Mouse (Mus musculus): ENCODE data around the gene Slc6a19.

Gene Slc6a19

DNA sequence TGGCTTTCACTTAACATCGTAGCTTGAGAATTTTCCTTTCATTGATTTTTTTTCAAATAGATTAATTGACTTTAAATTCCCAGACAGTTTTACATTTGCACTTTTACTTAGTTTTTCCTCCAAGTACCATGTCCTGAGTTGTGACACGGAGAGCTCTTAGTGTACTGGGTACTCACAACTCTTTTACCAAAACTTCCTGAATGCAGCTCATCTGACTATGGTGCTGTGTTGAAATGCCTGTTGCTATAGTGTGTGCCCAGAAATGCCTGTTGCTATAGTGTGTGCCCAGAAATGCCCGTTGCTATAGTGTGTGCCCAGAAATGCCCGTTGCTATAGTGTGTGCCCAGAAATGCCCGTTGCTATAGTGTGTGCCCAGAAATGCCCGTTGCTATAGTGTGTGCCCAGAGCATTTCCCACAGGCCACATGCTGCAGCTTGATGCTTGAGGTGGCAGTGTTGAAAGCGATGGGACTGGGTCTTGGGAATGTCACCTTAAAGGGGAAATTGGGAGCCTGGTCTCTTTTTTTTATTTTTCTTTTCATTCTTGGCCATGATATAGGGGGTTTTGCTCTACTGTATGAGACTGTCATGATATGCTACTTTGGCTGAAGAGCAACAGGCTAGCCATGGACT, at the start of gene Slc6a19:
Gene Slc6a19, minus strand, starts transcription at position 172 of the 632 bp plus-strand sequence.
- no peak for DNase-seq (ENCODE audit: low read depth, low spot score)

DNA sequence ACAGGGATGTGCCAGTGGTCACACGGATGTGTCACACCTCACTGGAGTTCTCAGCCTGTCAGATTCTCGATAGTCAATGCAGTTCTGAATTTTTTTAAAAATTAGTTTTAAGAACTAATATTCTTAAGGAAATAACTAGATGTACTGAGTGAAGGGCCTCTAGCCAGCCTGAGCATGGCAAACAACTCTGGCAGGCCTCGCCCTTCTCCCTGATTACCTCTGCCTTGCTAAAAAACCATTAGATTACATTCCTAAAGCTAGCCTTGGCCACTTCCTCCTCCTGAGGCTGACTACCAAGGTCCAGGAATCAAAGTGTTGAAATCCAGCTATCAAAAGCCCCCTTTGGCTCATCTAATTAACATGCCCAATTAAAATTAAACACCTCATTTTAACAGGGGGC, 46.6 kb upstream of the Slc6a19 start:
- no peak for DNase-seq (ENCODE audit: low read depth, low spot score)

DNA sequence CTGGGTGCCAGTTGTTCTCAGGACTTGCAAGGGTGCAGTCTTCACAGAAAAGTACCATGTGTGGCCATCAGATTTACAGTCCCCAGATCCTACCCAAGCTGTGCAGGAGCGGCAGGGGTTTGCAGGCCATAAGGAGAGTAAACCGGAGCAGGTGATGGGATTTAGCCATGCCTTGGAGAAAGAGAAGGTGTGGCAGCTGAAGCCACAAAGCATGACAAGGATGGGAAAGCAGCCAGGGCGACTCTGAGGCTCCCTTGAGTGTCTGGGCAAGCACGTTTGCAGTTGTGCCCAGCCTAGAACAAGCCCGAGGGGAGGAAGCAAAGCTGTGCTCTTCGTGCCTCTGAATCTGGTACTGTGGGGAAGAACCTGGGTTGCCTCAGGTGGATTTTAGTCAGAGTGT, 45.8 kb upstream of the Slc6a19 start:
- no peak for DNase-seq (ENCODE audit: low read depth, low spot score)

GRCm38 (mm10) chr13:73748663-73749440, 44.2 kb upstream of the Slc6a19 start:
- DNase-seq (ENCODE audit: low read depth, low spot score): peak; percentile 58

- DNase-seq (ENCODE audit: low read depth, low spot score): no peak
Measured at GRCm38 (mm10) chr13:73743662-73744061, 39.0 kb upstream of the Slc6a19 start.

- peak; percentile 64 for DNase-seq (ENCODE audit: low read depth, low spot score)
Measured at GRCm38 (mm10) chr13:73742944-73743343, 38.3 kb upstream of the Slc6a19 start.

DNA sequence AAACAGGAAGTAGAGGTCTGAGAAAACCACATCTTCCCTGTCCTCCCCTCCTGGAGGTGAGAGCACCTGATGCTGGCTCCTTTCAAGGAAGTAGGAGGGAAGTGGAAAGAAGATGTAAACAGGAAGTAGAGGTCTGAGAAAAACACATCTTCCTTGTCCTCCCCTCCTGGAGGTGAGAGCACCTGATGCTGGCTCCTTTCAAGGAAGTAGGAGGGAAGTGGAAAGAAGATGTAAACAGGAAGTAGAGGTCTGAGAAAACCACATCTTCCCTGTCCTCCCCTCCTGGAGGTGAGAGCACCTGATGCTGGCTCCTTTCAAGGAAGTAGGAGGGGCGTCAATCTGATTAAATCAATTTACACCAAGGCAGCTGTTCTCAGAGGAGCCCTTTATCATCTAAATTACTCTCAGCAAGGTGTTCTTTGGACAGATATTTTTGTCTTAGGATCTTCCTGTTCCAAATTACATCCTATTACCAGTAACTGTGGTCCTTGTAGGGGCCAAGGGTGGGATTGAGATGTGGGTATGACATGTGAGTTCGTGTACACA, 35.8 kb upstream of the Slc6a19 start:
- peak; percentile 20 for DNase-seq (ENCODE audit: low read depth, low spot score)

- DNase-seq (ENCODE audit: low read depth, low spot score): no peak
Measured at GRCm38 (mm10) chr13:73736943-73737342, 32.3 kb upstream of the Slc6a19 start.

- DNase-seq (ENCODE audit: low read depth, low spot score): no peak
Measured at GRCm38 (mm10) chr13:73735928-73736327, 31.3 kb upstream of the Slc6a19 start.

DNA sequence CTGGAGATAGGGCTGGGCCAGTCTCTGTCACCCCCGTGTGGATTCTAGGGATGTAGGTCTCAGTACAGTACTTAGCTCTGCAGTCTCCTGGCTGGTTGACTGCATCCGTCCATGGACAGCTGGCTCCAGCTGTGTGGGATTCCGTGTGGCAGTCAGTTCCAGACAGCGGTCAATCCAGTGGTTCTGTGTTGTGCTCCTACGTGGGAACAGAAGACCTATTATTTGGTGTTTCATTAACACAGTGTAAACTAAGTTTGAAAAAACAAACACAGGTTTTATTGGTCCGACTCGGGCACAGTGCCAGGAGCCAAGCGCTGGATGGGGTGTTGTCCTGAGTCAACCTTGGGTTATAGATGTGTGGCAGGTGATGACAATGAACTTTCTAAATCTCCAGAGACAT, 30.6 kb upstream of the Slc6a19 start:
- no peak for DNase-seq (ENCODE audit: low read depth, low spot score)

GRCm38 (mm10) chr13:73734379-73734778, 29.7 kb upstream of the Slc6a19 start:
- no peak for DNase-seq (ENCODE audit: low read depth, low spot score)

DNA sequence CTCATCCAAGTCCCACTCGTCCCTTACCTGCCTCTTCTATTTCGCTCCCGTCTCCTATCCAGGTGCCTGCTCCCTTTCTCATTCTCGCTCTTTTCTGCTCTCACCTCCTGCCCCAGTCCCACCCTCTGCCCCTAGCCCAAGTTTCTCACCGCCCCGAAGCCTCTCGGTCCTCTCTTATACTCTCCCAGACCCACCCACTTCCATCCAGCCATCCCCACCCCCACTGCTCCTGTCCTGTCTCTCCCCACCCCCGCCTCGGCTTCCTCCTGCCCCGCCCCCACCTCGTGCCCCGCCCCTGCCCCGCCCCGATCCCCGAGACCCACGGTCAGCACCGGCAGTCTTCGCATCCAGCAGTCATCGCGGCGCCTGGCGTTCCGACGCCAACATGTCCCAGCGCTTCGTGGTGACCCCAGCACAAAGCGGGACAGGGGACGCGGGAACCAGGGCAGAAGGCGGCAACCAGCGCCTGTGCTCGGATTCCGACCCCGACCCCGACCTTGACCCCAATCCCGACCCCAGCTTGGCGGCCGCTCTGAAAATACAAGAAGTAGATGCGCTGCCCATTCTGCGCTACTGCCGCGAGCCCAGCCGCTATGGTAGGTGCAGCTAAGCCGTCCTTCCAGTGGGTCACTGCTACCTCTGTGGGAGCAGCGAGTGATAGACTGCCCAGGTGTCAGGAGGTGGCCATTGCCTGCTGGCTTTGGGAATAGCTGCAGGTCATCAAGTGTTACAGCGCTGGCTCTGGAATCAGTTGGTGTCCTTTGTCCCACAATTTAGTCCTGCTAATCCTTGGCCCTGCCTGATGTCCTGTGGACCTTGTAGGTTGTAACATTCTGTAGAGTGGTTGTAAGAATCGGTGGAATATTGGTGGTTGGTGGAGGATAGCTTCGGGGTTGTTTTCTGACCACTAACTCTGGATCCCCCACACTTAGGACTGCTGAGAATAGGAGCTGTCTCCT, 28.4 kb upstream of the Slc6a19 start, which contains the start of gene Slc12a7:
Gene Slc12a7, plus strand, starts transcription at position 353 of the 959 bp plus-strand sequence.
- DNase-seq (ENCODE audit: low read depth, low spot score): no peak

GRCm38 (mm10) chr13:73732235-73732634, 27.6 kb upstream of the Slc6a19 start:
- no peak for DNase-seq (ENCODE audit: low read depth, low spot score)

GRCm38 (mm10) chr13:73730913-73731312, 26.2 kb upstream of the Slc6a19 start:
- DNase-seq (ENCODE audit: low read depth, low spot score): no peak

GRCm38 (mm10) chr13:73728633-73729032, 24.0 kb upstream of the Slc6a19 start:
- DNase-seq (ENCODE audit: low read depth, low spot score): no peak

GRCm38 (mm10) chr13:73727621-73728025, 23.0 kb upstream of the Slc6a19 start:
- DNase-seq (ENCODE audit: low read depth, low spot score): no peak

GRCm38 (mm10) chr13:73725315-73725714, 20.6 kb upstream of the Slc6a19 start:
- DNase-seq (ENCODE audit: low read depth, low spot score): no peak

DNA sequence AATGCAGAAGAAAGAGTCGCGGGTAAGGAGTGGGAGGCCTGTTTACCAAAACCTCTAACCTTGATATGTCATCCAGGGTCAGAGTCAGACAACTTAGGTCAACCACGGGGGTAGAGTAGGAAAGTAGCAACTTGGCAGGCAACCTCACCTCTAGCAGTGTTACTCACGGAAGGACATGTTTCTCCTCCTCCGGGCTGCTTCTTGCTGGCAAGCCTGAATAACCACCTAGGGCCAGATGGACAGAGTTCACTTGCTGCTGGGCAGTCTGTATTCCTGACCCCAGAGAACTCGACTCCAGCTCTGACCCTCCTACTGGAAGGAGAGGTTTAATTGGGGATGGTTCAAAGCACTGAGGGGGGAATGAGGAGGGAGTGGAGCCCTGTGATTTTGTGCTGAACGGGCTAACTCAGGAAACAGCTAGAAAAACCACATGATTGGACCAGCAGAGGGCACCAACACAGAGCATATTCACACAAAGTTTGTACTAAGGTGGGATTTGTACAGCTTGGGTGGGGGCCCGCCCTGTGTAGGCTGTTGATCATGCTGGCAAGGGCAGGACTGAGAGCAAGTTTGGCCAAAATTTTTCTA, 18.5 kb upstream of the Slc6a19 start:
- DNase-seq (ENCODE audit: low read depth, low spot score): peak; percentile 34

DNA sequence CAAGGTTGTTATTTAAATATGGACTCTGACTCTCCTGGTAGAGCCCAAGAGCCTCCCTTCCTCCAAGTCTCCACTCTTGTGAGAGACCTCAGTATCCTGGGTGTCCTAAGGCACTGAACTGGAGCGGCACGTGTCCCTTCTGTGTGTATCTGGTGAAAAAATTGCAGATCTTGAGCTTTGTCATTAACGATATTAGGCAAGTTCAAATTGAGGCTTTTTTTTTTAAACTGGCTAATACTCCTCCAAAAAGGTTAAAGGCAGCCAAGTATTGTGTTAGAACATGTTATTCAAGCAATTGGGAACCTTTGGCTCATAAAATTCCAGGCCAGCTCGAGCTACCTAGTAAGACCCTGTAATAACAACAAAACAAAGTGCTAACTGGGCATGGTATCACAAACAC, 15.6 kb upstream of the Slc6a19 start:
- no peak for DNase-seq (ENCODE audit: low read depth, low spot score)

DNA sequence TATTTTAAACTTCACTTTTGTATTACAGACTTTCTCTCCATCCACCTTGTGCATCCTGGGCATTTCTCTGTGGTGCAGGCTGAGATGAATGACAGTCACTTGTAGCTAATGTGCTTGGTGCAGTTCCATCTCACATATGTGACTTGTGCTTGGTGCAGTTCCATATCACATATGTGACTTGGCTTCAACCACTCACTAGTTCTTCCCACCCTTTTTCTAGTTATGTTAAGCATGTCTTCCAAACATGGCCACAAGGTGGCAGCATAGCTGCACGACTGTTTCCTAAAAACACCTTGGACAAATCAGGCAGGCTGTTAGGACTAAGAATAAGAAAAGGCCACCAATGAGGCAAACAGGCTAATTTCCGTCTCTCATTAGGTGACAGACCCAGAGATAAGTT, 13.6 kb upstream of the Slc6a19 start:
- peak; percentile 77 for DNase-seq (ENCODE audit: low read depth, low spot score)

GRCm38 (mm10) chr13:73714020-73714419, 9.4 kb upstream of the Slc6a19 start:
- DNase-seq (ENCODE audit: low read depth, low spot score): peak; percentile 31
